Mouse (Mus musculus): ENCODE results near the gene Slc35e3.
"Not testable (repeated sequence)": the region's sequence is repeated elsewhere in the genome, so short reads cannot be mapped to it uniquely, and the experiment has no call there.

The Slc35e3 gene

DNA sequence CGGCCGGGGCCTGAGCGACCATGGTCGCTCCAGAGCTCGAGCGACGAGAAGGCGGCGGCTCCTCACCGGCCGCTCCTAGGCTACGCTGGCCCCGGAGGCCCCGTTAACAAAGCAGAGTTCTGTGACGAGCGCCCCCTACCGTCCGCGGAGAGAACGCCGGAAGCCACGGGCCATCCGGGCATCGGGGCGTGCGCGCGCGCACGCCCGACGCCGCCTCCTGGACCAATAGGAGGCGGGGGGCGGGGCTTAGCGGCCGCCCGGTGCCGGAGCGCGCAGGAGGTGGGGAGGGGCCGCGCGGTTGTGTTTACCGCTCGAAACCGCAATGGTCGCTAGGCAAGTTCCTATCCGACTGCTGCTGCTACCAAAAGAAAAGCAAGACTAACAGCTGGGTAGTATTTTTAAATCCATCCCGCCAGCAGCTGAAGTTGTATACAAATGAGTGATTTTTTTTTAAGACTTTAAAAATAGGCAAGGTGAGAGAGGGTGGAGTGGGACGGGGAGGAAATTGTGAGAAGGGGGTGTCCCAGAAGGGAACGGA, 35.5 kb downstream of the Slc35e3 start, which contains the start of gene Mdm2:
TSS of gene Mdm2 (minus strand) at position 155 of the 538 bp plus-strand sequence.
- peak; percentile 99 for DNase-seq

DNA sequence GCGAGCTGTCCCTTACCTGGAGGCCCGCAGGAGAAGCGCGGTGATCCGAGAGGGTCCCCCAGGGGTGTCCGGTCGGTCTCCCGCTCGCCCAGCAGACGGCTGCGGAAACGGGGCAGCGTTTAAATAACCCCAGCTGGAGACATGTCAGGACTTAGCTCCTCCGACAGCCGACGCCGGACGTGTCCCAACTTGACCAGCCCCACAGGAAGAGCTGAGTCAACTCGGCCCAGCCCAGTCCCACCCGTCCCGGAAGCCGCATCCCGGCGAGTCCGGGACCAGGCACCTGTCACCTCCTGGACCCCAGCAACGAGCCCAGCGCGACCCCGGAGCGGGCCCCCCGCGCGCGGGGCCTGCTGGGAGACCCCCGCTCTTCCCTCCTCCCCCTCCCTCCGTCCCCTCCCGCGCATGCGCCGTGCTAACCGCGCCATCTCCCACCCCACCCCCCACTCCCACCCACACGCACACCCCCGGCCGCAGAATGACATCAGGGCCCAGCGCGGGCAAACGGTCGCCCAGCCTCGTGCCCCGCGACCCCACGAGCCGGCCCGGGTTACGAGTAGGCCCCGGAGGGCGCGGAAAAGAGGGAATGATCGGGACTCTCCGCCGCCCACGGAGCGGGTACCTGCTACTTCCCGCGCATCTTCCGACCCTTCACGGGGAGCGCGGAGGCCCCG, 36.1 kb downstream of the Slc35e3 start:
- peak; percentile 82 to 85 for DNase-seq

DNA sequence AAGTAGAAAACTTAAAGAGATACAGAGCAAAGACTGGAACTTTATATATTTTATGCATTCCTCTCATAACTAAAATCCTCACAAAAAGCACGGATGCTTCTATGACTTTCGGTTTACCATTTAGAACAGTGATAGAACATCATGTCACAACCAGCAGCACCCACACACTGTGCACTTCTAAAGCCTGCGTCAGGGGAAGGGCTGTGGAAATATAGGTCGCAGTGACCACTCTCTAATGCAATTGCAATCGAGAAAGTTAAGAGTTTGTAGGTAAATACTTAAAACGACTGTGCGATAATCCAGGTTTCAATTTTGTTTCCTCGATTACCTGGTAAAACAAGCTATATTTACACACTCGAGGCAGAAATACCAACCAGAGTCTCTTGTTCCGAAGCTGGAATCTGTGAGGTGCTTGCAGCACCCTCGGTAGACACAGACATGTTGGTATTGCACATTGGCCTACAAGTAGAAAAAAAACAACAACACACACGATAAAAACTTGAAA, 36.8 kb downstream of the Slc35e3 start:
- DNase-seq = no peak

DNA sequence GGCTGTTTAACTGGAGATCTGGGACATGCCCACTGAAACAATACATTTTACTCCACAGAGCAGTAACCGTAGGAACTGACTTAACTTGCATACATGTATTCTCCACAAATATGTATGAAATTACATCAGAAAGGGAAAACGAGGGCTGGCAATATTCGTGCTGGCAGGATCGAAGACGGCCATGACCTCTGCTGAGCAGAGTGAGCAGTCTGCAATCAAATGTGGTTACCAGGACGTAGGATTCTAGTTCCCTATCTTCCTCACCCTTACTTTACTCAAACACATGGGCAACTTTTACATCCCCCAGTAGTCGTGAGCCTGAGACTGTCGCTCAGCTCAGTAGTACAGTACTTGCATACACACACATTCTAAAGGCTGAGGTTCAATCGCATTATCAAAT, 37.3 kb downstream of the Slc35e3 start:
- DNase-seq = no peak

DNA sequence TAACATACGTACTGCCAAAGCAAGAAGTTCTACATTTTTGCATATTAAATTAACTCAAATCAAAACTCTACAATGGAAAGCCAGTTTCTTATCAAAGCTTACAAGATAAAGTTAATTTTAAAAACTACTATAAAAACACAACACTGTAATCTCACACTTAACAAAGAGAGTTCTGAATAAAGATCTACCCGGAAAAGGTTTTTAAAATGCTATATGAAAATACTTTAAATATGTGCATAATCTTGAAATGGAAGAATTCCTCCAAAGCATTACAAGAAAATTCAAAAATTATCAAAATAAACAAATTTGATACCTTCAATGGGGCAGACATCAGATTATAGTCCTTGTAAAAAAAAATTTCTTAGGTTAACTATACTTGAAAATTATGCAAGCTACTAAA, 37.8 kb downstream of the Slc35e3 start:
- DNase-seq = no peak

DNA sequence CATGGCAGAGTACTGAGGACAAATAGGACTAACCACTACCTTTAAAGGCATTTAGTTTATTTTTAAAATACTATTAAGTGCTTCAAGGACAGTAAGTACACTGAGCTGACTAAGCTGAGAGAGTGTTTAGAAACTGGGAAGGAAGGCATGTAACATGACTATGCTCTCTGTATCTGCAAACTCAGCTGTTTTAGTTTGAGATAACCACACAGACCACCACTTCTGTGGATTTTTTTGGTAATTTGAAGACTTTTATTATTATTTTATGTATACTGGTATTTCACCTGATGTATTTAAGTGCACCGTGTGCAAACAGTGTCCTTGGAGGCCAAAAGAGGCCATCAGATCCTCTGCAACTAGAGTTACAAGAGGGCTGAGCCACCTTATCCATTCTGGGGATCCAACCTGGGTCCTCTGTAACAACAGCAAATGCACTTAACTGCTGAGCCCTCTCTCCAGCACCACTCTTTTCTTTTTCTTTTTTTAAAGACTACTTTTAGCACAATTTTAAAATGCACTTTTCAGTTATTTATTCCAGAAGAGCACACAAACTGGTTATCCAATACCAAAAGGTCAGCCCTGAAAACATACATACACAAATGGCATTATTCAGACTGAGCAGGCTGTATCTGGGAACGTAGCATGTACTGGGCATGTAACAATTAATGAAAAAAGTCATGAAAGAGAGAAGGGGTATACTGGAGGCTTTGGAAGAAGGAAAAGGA, 38.9 kb downstream of the Slc35e3 start:
- no peak for DNase-seq

DNA sequence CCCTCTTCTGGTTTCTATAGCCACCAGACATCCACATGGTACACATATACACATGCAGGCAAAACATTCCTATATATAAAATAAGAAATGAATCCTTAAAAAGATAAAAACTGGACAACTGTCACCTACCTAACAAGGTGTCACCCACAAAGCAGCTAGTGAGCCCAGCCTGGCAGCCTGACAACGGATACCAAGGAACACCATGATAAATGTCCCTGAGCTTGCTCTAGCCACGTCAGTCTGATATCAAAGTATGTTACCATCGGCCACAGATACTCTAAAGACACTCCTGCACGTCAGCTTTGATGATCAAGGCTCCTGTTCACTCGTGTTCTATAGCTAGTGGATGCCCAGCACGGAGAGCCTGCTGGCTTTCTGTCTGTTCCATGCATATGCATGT, 39.7 kb downstream of the Slc35e3 start:
- no peak for DNase-seq

DNA sequence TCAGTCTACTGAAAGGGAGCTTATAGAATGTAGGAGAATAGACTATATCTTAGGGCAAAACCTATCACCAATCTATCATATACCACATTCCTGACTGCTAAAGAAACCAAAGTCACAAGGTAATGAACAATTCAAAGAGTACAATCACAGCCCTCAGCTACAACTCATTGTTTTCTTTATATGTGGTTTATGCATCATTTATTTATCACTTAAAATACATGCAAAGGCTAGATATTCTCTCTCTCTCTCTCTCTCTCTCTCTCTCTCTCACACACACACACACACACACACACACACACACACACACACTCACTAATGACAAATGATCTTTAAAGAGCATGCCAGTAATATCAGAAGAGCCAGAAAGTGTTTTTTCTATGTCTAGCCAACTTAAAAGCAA, 40.4 kb downstream of the Slc35e3 start:
- no peak for DNase-seq

DNA sequence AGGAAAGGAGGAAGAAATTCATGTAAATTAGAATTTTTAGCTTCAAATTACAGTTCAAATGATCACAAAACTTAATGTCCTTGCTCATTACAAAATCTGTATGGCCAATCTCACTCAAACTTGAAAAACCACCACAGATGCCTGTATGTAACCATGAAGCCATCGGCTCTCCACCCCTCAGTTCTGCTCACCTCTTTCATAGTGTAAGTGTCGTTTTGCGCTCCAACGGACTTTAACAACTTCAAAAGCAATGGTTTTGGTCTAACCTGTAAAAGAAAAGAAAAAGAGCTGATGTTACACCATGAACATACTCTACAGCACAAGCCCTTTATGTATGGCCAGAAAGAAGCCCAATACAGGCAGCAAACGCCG, 41.2 kb downstream of the Slc35e3 start:
- no peak for DNase-seq

DNA sequence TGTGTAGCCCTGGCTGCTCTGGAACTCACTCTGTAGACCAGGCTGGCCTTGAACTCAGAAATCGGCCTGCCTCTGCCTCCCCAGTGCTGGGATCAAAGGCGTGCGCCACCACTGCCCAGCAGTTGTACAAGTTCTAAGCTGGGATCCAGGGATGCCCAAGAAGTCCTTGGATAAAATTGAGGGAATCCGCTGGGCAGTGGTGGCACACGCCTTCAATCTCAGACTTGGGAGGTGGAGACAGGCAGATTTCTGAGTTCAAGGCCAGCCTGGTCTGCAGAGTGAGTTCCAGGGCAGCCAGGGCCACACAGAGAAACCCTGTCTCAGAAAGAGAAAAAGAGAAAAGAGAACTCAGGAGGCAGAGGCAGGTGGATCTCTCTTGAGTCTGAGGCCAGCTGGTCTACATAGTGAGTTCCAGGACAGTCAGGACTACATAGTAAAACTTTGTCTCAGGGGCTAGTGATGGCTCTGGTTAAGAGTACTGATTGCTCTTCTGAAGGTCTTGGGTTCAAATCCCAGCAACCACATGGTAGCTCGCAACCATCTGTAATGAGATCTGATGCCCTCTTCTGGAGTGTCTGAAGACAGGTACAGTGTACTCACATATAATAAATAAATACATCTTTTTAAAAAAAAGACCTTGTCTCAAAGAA, 41.7 kb downstream of the Slc35e3 start:
- not testable (repeated sequence) for DNase-seq

DNA sequence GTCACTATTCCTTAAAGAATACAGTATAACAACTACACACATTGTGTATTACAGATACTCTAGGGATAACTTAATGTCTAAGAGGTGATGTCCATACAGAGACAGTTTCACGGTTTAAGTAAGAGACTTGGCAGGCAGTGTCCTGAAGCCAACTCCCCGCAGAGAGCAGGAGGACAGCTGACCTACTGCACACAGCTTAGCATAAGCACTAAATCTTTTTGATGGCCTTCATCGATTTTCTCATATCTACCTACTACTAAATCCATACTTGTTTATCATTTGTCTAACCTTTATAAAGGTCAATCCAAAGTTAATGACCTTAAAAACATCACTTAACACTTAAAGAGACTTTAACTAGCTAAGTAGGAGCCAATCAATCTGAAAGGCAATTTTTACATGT, 42.7 kb downstream of the Slc35e3 start:
- peak in 1 of 2 experiments; percentile 27 for DNase-seq

DNA sequence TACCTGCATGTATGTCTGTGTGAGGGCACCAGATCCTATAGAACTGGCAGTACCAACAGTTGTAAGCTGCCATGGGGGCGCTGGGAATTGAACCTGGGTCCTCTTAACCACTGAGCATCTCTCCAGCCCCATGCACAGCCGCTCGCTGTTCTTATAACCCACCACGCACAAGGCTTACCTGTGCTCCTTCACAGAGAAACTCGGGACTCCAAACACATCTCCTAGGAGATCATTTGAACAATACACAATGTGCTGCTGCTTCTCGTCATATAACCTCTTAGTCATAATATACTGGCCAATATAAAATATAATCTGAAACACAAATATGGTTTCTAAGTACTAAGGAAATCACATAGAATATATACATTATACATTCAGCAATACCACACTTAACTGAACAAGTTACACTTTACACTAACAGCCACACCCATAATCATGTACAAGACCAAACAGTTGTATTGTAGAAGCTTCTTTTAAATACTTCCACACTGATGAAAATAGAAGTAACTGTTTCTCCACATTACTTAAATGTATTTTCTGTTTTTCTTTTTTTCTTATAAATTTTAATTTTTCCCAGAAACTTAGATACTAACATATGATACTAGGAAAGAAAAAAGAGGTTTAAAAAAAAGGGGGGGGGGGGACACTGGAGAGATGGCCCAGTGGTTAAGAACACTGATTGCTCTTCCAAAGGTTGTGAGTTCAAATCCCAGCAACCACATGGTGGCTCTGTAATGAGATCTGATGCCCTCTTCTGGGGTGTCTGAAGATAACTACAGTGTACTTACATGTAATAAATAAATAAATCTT, 43.9 kb downstream of the Slc35e3 start:
- no peak for DNase-seq

DNA sequence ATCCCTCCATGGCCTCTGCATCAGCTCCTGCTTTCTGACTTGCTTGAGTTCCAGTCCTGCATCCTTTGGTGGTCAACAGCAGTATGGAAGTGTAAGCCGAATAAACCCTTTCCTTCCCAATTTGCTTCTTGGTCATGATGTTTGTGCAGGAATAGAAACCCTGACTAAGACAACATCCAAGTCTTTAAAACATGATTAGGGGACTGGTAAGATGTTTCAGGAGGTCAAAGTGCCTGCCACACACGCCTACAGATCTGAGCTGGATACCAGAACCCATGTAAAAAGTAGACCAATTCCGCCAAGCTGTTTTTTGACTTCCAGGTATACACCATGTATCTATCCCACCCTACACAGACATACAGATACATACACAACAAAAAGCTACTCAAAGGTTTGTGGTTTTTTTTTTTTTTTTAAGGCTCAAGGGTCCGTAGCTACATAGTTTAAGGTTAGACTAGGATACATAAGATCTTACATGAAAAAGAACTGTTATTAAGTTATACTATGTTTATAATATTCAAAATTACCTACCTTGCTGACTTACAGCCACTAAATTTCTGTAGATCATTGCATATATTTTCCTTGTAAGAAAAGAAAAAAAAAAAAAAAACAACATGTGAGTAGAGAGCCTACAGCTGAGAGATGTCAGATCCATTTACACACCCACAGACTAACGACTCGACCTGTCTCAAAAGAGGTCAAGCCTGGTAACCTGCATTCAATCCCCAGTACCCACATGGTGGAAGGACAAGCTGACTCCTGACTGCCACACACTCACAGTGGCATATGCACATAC, 44.9 kb downstream of the Slc35e3 start:
- no peak for DNase-seq

DNA sequence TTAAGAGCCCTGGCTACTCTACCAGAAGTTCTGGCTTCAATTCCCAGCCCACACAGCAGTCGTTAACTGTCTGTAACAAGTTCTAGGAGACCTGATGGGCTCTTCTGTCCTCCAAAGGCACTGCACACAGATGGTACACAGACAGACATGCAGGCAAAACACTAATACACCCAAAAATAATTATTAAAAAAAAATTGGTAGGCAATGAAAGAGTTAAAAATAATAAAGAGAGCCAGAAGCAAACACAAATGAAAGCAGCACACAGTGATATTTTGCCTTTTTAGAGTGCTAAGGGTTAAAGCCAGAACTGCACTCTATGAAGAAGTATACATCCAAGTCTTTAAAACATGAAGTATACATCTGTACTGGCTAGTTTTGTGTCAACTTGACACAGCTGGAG, 45.7 kb downstream of the Slc35e3 start:
- no peak for DNase-seq

DNA sequence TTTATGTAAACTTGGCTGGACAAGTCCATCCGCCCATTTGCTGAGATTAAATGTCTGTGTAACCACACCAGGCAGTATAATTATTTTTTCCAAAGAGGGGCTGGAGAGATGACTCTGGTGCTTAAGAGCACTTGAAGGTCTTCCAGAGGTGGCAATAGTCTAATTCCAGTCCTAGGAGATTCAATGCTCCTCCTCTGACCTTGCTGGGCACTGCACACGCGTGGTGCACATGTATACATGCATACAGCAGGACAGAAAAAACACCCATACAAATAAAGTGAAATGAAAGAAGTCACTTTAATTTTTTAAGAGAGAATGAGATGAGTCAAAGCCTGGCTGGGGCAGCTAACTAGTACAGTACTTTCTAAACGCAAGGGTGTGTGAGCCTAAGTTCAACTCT, 46.3 kb downstream of the Slc35e3 start:
- no peak for DNase-seq

DNA sequence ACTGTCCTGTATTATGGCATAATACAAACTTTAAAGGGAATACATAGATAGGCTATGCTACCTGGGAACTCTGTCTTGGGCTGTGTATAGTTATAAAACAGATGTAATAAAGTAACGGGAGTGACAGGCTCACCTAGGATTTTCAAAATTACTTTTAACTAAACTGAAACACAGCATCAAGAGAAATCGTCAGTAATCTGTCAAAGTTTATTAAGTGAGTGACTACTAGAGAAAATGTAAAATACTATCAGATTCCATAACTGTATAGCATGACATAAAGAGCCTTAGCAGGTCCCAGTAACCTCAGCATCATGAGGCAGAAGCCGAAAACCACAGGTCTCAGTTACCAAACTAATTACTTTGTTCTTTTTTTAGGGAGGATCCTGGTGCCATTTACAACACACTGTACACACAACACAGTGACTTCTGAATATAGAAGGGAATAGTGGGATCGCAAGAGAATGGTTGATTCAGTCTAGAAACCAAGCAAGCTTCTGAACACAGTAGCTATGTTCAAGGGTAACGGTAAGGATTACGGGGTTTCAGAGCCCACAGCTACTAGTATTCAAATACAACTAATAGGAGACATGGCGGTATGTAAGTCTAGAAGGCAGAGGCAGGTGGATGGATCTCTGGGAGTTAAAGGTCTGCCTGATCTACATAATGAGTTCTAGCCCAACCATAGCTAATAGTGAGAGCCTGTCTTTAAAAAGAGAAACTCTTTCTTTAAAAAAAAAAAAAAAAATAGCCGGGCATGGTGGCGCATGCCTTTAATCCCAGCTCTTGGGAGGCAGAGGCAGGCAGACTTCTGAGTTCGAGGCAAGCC, 47.6 kb downstream of the Slc35e3 start:
- no peak for DNase-seq

DNA sequence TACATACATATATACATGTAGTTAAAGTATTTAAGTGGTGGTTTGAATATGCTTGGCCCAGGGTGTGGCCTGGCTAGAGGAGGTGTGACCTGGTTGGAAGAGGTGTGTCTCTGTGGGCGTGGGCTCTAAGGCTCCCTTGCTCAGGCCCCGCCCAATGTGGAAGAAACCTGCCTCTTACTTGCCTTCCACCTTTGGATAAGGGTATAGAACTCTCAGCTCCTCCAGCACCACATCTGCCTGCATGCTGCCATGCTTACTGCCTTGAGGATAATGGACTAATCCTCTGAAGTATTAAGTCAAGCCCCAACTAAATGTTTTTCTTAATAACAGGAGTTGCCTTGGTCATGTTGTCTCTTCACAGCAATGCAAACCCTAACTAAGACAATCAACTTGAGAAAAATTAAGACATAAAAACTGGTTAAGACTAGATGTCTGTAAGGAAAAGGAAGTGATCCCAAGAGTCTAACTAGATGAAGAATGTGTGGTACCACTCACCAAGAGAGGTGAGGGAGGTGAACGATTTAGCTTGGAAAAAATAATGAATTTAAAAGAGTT, 48.5 kb downstream of the Slc35e3 start:
- DNase-seq = no peak

DNA sequence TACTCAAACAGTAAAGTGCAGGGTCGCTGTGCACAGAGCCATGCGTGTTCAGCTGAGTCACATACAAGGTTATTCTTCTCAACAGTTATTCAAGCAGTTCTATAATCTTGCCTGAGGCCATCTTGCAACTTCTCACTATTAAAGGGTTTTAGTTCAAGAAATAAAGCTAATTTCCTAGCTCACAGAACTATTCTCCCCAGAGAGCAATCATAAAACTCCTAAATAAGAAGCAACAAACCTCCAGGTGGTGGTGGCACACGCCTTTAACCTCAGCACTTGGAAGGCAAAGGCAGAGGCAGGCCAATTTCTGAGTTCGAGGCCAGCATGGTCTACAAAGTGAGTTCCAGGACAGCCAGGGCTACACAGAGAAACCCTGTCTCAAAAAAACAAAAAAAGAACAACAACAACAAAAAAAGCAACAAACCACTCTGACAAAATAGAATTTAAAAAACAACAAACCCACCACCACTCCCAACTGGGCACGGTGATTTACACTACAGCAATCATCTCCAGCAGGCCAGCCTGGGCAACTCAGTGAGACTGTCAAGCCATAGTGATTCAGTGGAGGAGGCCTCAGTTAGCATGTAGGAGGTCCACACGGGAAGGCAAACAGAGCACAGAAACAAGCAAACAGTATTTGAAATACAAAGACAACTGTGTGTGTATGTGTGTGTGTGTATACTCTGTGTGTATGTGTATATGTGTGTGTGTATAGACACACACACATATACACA, 49.2 kb downstream of the Slc35e3 start:
- DNase-seq = no peak

DNA sequence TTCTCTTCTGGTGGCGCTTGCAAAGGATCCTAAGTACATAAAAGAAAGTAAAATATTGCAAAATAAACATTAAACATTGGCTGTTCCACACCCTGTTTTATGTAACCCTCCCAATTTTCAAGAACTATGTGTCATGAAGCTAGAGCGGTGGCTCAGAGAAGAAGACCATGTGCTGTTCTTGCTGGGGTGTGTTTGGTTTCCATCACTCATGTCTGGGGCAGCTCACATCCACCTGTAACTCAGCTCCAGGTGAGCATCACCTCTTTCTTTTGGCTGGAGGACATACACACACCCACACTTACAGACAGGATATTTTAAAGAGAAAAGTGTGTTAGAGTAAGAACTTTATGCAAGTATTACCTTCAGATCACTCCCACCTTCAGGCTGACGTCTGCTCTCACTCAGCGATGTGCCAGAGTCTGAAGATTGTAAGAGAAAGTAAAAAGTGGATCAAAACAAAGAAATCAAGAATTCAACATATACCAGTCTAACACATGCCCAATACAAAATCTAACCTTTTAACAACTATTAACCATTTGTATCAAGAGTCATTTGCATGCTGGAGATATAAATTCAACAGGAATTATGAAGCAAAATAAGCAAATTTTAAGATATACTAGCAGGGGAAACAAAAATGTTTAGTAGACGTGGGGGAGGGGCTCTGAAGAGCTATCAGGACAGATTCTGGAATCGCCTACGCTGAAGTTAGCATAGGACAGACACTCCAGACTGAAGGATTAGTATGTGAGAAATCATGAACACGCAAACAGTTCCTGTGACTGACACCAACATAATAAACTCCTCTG, 49.9 kb downstream of the Slc35e3 start:
- DNase-seq = no peak
